Mouse (Mus musculus) right cerebral cortex, postnatal 36 days (tissue): ENCODE data around the gene Fgf22.

Experiments used
- DNase-seq, 2 experiments: peaks; one replicate each; pipeline ENCODE4 v3.0.0; 2022; ENCODE audit warnings: low spot score in 2 of 2, mixed read lengths in 1 of 2

Gene Fgf22

GRCm38 (mm10) chr10:79792339-79793040, 37.6 kb downstream of the Fgf22 start:
- DNase-seq, result no peak

GRCm38 (mm10) chr10:79793051-79793737, 38.3 kb downstream of the Fgf22 start, which contains the start of gene Palm:
Gene Palm, plus strand, starts transcription at chr10:79793572.
- peak; percentile 69 to 72 for DNase-seq

- peak; percentile 47 to 52 for DNase-seq
These were observed 39.0 kb downstream of the Fgf22 start for GRCm38 (mm10) chr10:79793738-79794490.

GRCm38 (mm10) chr10:79794491-79794931, 39.6 kb downstream of the Fgf22 start:
- DNase-seq, result no peak

- DNase-seq, result no peak
These were observed 41.0 kb downstream of the Fgf22 start for GRCm38 (mm10) chr10:79795905-79796304.

GRCm38 (mm10) chr10:79797326-79797725, 42.5 kb downstream of the Fgf22 start:
- no peak for DNase-seq

- DNase-seq, result no peak
These were observed 43.5 kb downstream of the Fgf22 start for GRCm38 (mm10) chr10:79798289-79798928.

GRCm38 (mm10) chr10:79800508-79800907, 45.6 kb downstream of the Fgf22 start:
- no peak for DNase-seq

- DNase-seq, result no peak
These were observed 47.0 kb downstream of the Fgf22 start for GRCm38 (mm10) chr10:79801837-79802236.

- peak in 1 of 2 experiments; percentile 57 for DNase-seq
These were observed 47.6 kb downstream of the Fgf22 start for GRCm38 (mm10) chr10:79802331-79802971.

GRCm38 (mm10) chr10:79803716-79804323, 48.9 kb downstream of the Fgf22 start:
- DNase-seq, result peak; percentile 93 to 95

GRCm38 (mm10) chr10:79805636-79806035, 50.8 kb downstream of the Fgf22 start:
- no peak for DNase-seq

- DNase-seq, result no peak
These were observed 51.5 kb downstream of the Fgf22 start for GRCm38 (mm10) chr10:79806331-79806730.

- no peak for DNase-seq
These were observed 52.1 kb downstream of the Fgf22 start for GRCm38 (mm10) chr10:79806972-79807371.

GRCm38 (mm10) chr10:79807826-79808225, 53.0 kb downstream of the Fgf22 start:
- DNase-seq, result no peak
